Mouse (Mus musculus): ENCODE measurements around the gene Rbmx2.

DNA sequence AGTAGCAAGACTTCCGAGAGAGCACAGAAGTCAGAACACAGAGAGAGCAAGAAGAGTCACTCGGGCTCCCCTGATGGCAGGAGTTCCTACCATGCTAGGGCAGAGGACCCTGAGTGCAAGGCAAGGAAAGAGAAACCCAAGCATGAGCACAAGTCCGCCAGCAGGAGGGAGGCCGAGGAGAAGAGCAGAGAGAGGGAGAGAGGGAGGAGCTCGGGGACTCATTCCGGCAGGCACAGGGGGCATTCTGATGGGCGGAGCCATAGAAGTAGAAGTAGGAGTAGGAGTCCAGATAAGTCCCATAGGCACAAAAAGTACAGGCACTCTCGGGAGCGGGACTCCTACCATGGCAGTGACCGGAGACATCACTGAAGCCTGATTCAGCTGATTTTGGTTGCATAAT, 14.9 kb downstream of the Rbmx2 start:
- TF ChIP-seq CTCF (IDR thresholded peaks at IDR 0.05; ENCODE audit: low read depth), result no peak
- TF ChIP-seq EP300 (IDR thresholded peaks at IDR 0.05; ENCODE audit: low read depth), result no peak
